Mouse (Mus musculus) gastrocnemius, postnatal 36 days (tissue): ENCODE results near the gene Ulk3. TPM values are rescaled to one million over a fixed set of nuclear protein-coding genes. Genes with fewer than 3 reads are reported as not detected.

ENCODE experiments used
- DNase-seq, 2 experiments: peaks; one replicate each; pipeline ENCODE4 v3.0.0; 2022
- intact Hi-C: fragments of 180-260 bp; cut with DNase I; formaldehyde crosslinking; loops from one replicate; pipeline ENCODE4 v1.15.1; 2025
- total RNA-seq, 2 experiments: library from RNA; stranded (reverse); gene quantifications; 2 replicates each; pipeline ENCODE4 v1.2.3; 2021

Gene Ulk3
- total RNA-seq, 2 experiments from 2014 or later = 4.3 to 6.0 TPM

- intact Hi-C loops = no loop called here
- DNase-seq = no peak
These were observed 23.5 kb upstream of the Ulk3 start for GRCm38 (mm10) chr9:57565741-57566221.

- intact Hi-C loops = no loop called here
- no peak for DNase-seq
These were observed 22.4 kb upstream of the Ulk3 start for GRCm38 (mm10) chr9:57566846-57567245.

GRCm38 (mm10) chr9:57568500-57568899 lies 20.8 kb upstream of the Ulk3 start:
- peak in 1 of 2 experiments; percentile 50 for DNase-seq
- intact Hi-C loops = no loop called here

- DNase-seq = no peak
- intact Hi-C loops = no loop called here
These were observed 14.9 kb upstream of the Ulk3 start for GRCm38 (mm10) chr9:57574397-57574796.

- intact Hi-C loops = no loop called here
- no peak for DNase-seq
These were observed 13.7 kb upstream of the Ulk3 start for GRCm38 (mm10) chr9:57575577-57575976.

GRCm38 (mm10) chr9:57577144-57577849 lies 12.0 kb upstream of the Ulk3 start:
- intact Hi-C loops = no loop called here
- no peak for DNase-seq

- intact Hi-C loops = no loop called here
- no peak for DNase-seq
These were observed 4.3 kb upstream of the Ulk3 start for GRCm38 (mm10) chr9:57584991-57585390.

- intact Hi-C loops = no loop called here
- no peak for DNase-seq
These were observed 1.5 kb downstream of the Ulk3 start for GRCm38 (mm10) chr9:57590726-57591125.

- intact Hi-C loops = no loop called here
These were observed 4.4 kb downstream of the Ulk3 start for GRCm38 (mm10) chr9:57593454-57594173.

GRCm38 (mm10) chr9:57594174-57594509 lies 4.9 kb downstream of the Ulk3 start:
- no peak for DNase-seq
- intact Hi-C loops = no loop called here

More at GRCm38 (mm10) chr9:57593454-57594173, 4.4 kb downstream of the Ulk3 start:
- DNase-seq = no peak

GRCm38 (mm10) chr9:57597265-57597664 lies 8.0 kb downstream of the Ulk3 start:
- DNase-seq = no peak
- intact Hi-C loops = no loop called here

GRCm38 (mm10) chr9:57597929-57598382 lies 8.7 kb downstream of the Ulk3 start:
- no peak for DNase-seq
- intact Hi-C loops = no loop called here

- no peak for DNase-seq
- intact Hi-C loops = no loop called here
These were observed 9.8 kb downstream of the Ulk3 start for GRCm38 (mm10) chr9:57598851-57599563.

GRCm38 (mm10) chr9:57600620-57601352 lies 11.5 kb downstream of the Ulk3 start:
- no peak for DNase-seq
- intact Hi-C loops = no loop called here

- no peak for DNase-seq
- intact Hi-C loops = no loop called here
These were observed 12.1 kb downstream of the Ulk3 start for GRCm38 (mm10) chr9:57601353-57601706.

GRCm38 (mm10) chr9:57602098-57602497 lies 12.8 kb downstream of the Ulk3 start:
- DNase-seq = no peak
- intact Hi-C loops = no loop called here

GRCm38 (mm10) chr9:57604875-57605274 lies 15.6 kb downstream of the Ulk3 start:
- no peak for DNase-seq
- intact Hi-C loops = no loop called here

- intact Hi-C loops = no loop called here
- DNase-seq = no peak
These were observed 16.3 kb downstream of the Ulk3 start for GRCm38 (mm10) chr9:57605503-57605902.

- DNase-seq = no peak
- intact Hi-C loops = no loop called here
These were observed 17.0 kb downstream of the Ulk3 start, which contains the start of gene Cplx3 for GRCm38 (mm10) chr9:57606139-57606851. TSS of gene Cplx3 (minus strand) at chr9:57606281.

GRCm38 (mm10) chr9:57609803-57610202 lies 20.6 kb downstream of the Ulk3 start:
- DNase-seq = no peak
- intact Hi-C loops = no loop called here
